Mouse (Mus musculus) layer of hippocampus, postnatal 25 days (tissue): Measurements from ENCODE around the gene Pigm. TPM values are rescaled to one million over a fixed set of nuclear protein-coding genes. Genes with fewer than 3 reads are reported as not detected.

Experiments
- DNase-seq, 2 experiments: peaks; one replicate each; pipeline ENCODE4 v3.0.0; 2022; ENCODE audit warnings: mixed read lengths in 2 of 2, low spot score in 1 of 2; ENCODE audit errors: extremely low spot score in 1 of 2
- total RNA-seq, 2 experiments: library from RNA; stranded (reverse); gene quantifications; 2 replicates each; pipeline ENCODE4 v1.2.3; 2021

Pigm gene
- total RNA-seq, 2 experiments from 2014 or later: 8.6 to 8.9 TPM

DNA sequence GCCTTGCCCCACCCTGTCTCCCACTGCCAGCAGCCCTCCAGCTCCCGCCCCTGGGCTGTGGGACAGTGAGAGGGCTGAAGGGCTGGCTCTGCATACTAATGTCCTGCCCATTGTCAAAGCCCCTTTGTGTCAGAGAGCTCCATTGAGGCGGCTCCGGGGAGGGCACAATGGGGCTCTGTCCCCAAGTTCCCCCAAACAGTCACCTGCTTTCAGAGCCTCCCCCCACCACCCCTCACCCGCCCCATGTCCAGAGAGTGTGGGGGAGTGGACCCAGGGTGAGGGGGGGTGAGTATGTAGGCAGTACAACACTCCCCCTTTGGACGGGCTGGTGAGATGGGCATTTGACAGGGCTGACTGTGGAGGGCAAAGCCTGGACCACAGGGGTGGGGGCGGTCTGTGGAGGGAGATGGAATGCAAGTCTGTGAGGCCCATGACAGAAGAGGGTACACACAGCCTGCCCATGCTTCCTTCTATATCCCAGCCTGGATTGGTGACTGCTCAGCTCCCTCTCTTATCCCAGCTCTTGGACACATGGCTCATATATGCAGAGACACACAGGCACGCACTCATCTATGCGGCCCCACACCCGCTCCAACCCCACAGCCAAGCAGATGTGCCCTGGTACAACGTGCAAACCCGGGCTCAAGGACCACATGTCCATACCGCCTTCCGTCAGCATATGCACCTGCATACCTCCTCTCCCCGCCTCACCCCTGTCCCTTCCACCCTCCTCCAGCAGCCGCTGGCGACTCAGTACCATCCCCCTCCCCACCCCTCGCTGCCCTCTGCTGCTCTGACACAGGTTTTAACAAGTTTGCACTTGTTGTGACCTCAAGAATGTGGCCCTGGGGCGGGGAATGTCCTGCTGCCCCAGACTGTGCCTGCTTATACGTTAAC, 26.2 kb upstream of the Pigm start:
- no peak for DNase-seq

DNA sequence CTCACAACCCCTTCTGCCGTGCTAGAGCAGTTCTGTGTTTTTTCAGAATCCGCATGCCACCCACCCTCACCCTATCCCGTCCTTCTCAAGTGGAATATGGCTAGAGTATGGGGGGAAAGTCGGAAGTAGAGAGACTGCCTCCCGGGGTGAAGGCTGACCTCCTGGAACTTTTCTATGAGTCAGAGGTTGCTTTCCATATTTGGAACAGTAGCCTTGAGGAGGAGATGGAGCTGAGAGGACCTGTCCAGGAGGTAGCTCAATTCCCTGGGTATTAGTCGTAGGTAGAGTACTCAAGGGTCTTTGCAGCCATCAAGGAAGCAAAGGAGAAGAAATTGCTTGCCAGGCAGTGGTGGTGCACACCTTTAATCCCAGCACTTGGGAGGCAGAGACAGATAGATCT, 24.3 kb upstream of the Pigm start:
- DNase-seq: no peak

DNA sequence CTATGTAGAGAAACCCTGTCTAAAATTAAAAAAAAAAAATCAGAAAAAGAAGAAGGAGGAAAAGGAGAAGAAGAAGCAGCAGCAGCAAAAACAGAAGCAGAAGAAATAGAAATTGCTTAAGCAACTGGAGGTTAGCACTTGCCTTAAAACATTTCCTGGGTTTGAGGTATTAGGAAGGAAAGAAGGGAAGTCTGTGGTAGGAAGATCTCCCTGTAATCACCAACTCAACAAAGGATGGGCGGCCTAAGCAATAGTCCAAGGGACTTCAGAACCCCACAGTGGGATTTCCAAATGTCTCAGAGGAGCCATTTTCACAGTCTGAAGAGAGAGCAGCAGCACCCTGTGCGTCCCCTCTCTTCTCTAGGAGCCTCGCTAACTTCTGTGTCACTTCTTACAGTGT, 23.9 kb upstream of the Pigm start:
- no peak for DNase-seq

DNA sequence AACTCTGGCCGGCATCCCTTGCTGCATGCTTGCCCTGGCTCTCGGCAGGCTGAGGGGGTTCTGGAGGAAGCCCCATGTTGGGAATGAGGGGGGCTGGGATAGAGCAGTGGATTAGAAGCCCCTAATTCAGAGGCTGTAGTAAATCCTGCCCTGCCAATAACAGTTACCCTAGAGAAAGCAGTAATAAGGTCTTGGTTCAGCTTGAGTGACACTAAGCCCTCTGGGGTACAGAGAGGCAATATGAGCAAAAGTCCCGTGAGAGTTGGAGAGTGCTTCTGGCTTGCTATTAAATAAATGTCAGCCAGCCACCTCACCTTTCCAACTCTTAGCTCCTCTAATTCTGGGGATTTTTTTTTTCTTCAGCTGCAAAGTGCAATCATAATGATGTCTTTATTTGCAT, 21.0 kb upstream of the Pigm start:
- no peak for DNase-seq

DNA sequence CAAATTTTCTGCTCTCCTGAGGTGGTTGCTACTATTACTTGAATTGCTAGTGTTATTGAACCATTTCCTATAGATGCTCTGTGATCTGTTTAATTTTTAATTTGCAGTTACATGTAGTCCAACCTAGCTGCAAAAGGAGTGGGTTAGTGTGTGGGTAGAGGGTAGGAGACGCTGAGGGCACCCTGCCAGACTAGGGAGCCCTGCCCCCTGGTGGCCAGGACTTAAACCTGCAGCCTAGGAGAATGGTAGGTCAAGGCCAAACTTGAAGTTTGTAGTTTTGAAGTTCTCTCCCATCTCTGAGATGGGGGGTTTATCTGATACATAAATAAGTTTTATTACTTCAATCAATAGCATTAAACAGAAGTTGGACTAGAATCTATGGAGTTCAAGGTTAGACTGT, 18.8 kb upstream of the Pigm start:
- peak in 1 of 2 experiments; percentile 76 for DNase-seq

DNA sequence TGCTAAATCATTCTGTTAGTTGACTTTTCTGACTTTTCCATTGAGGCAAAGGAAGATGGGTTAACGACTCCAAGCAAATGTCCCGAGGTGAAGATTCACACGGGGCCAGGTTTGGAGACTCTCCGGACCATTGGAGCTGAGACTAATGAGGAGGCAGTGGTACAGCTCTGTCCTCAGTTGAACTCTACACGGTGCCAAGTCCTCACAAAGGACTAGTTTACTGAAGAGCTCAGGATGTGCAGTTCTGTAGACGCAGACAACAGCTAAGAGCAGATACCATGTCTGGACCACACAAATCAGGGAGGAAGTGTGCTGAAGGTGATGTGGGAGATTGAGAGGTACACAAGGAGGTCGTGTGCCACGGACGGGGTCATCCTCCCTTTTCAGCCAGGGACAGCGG, 18.0 kb upstream of the Pigm start:
- DNase-seq: no peak

DNA sequence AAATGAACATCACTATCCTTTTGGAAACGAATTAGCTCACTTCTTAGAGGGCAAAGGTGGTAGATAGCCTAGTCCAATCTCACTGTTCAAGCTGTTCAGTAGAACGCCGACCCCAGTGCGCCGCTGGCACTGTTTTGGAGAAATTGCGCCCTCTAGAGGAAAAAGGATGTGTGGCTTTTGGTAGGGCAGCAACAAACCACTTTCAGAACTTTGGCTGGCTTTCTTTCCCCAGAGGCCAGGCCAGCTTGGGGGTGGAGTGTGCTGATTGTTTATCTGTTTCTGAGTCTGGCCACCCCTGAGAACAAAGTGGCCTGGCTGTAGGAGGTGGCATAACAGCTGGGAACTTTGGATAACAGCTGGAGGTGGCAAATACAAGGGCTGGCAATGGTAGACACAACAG, 11.7 kb upstream of the Pigm start:
- DNase-seq: peak in 1 of 2 experiments; percentile 43

DNA sequence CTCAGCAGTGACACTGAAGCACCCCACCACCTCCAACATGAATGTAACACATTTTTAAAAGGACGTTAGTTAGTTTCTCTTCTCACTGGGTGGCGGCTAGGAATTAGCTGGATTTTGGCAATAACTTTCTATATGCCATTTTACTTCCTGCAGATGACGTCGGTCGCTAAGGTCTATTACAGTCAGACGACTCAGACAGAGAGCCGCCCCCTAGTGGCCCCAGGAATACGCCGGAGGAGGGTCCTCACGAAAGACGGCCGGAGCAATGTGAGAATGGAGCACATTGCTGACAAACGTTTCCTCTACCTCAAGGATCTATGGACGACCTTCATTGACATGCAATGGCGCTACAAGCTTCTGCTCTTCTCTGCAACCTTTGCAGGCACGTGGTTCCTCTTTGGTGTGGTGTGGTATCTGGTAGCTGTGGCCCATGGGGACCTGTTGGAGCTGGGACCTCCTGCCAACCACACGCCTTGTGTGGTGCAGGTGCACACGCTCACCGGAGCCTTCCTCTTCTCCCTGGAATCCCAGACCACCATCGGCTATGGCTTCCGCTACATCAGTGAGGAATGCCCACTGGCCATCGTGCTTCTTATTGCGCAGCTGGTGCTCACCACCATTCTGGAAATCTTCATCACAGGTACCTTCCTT, 7.5 kb upstream of the Pigm start:
- peak in 1 of 2 experiments; percentile 55 for DNase-seq

DNA sequence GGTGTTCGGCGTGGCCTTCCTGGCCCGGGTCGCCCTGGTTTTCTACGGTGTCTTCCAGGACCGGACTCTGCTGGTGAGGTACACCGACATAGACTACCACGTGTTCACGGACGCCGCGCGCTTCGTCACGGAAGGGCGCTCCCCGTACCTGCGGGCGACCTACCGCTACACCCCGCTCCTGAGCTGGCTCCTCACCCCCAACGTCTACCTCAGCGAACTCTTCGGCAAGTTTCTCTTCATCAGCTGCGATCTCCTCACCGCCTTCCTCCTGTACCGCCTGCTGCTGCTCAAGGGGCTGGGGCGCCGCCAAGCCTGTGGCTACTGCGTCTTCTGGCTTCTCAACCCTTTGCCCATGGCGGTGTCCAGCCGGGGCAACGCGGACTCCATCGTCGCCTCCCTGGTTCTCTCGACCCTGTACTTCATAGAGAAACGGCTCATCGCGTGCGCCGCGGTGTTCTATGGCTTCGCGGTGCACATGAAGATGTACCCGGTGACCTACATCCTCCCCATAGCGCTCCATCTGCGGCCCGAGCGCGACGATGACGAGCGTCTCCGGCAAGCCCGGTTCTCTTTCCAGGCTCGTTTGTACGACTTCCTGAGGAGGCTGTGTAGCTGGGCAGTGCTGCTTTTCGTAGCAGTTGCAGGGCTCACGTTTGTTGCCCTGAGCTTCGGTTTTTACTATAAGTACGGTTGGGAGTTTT, 562 bp downstream of the Pigm start:
- DNase-seq: no peak

DNA sequence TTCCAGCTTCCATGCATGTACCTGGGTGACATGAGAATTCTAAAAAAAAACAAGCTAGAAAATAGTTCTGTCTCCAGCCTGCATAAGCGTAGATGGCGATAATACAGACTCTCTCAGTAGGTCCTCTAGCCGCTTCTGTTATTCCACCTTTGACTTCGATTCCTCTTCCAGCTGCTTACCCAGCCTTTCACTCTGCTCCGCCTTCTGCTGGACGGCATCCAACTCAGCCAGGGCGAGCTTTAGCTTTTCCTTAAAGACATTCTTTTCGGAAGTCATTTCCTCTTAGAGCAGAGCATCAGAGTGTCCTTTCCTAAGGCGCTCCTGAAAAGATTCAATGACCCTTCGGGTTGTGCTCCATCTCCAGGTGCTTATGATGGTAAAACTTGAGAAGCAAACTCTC, 3.7 kb downstream of the Pigm start:
- DNase-seq: no peak

DNA sequence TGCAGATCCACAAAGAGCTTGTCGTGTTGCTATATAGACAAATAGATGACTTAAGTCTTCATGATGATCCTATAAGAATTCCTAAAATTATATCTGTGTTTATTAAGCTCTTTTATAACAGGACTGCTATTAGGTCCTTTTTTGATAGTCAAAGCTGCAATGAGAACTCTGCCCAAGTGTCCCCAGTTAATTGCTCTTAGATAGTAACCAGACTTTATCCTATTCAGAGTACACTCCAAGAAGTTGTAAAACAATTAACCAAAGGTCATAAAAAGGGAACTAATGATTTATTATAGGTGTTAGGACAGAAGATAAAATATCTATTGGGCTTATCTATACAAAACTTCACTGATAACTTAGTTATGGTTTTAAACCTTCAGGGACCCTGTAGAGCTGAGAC, 5.7 kb downstream of the Pigm start:
- no peak for DNase-seq

DNA sequence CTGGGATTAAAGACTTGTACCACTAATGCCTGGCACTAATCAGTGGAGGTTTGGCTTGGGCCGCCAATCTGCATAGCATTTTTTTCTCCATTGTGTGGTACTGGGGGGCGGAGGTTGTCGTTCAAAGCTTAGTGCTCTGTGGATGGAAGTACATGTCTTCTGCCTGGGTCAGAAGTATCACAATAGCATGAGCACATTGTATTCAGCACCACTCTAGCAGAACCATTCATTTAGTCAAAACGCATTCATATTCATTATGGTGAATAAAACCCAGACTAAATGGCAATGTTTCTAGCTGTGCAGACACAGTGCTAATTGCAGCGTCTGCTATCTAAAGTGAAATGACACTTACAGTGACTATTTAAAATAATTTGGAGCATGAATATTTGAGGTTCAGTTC, 10.9 kb downstream of the Pigm start:
- DNase-seq: no peak

DNA sequence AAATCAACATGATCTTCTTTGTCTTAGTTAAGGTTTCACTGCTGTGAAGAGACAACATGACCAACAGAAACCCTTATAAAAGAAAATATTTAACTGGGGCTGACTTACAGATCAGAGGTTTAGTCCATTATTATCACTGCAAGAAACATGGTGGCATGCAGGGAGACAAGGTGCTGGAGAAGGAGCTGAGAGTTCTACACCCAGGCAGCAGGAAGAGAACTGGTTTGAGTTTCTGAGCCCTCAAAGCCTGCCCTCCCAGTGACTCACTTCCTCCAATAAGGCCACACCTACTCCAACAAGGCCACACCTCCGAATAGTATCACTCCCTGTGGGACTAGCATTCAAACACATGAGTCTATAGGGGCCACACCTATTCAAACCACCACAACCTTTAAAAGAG, 14.4 kb downstream of the Pigm start:
- DNase-seq: no peak

DNA sequence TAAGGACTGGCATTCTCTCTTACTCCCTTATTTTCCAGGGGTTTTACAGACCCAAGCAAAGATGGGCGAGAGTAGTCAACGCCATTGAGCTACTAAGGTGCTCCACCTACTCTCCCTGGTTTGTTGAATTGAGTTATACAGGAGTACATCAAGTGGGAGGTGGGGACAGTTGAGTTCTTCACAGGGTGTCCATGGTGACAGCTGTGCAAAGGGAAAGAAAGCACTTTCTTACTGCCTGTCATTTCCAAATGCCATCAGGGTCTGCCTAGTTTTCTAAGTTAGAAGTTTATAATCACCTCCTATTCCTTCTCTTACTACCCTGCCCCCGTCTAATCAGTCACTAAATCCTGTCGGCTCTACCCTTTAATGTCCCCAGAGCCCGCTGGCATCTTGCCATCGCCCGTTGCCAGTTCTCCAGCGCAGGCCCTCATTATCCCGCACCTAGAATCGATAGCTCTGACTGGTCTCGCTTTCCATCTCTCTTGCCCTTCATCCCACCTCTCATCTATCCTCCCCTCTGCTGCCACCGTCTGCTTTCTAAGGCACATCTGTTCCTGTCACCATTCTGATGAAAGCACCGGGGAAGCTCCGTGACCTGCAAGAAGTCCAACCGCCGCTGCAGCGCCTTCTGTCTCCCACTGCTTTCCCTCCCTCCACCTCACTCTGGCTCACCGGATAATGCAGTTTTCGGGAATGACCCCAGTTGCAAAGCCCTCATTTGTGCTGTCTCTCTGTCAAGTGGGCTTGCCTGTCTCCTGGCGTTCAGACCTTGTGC, 15.6 kb downstream of the Pigm start:
- DNase-seq: peak in 1 of 2 experiments; percentile 27

DNA sequence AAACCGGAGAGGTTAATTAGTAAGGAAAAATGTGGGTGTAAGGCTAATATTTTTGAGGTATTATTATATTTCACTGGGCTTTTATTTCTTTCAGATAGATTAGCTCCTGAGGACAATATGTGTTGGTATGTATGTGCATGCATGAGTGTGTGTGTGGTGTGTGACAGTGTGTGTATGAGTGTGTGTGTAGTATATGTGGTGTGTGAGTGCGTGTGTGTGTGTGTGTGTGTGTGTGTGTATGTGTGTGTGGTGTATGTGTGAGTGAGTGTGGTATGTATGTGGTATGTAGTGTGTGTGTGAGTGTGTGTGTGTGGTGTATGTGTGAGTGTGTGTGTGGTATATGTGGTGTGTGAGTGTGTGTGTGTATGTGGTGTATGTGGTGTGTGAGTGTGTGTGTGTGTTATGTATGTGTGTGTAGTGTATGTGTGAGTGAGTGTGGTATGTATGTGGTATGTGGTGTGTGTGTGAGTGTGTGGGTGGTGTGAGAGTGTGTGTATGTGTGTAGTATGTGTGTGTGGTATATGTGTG, 16.4 kb downstream of the Pigm start:
- DNase-seq: no peak

DNA sequence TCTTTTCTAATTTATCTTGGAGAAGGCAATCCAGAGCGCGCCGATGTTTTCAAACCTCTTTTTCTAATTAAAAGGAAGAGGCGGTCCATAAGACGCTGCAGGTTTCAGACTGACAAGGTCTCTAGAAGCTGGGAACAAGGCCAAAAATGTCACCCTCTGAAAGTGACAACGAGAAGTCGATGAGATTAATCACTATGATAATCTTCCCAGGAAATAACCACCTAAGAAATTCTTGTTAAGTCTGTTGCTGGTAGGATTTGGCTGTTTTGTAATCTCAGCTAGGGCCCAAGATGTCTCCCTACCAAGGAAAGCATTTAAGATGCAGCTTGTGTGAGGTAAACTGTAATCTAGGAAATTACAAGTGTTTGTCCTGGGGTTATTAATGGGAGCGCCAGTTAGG, 17.4 kb downstream of the Pigm start:
- DNase-seq: no peak

DNA sequence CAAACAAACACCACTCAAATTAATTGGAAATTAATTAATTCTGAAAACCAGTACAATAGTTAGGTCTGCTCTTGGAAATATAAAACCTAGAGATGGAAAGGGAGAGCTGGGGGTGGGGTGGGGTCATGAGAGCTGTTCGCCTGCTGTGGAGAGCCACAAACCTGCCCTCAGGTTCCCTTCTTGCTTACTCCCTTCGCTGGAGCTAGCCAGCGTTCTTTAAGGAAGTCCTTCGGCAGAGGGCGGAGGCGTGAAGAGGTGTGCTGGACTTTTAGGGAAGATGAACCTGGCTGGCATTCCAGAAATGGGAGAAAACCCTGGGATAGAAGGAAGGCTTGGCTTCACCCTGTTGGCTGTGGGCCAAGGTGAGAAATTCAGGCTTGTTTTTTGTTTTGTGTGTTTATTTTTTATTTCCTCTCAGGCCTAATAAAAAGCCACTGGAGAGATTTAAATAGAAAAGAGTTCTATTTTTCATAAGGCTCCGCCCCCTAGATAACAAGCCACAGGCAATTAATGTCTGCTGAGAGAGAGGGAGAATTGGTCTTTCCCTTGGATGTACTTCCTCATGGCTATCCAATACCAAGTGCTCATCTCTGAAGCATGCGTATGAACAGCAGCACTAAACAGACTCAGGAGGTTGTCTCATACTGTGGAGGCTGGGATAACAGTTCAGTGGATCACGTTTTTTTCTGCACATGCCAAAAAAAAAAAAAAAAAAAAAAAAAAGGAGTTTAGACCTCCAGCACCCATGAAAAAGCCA, 20.8 kb downstream of the Pigm start:
- no peak for DNase-seq

DNA sequence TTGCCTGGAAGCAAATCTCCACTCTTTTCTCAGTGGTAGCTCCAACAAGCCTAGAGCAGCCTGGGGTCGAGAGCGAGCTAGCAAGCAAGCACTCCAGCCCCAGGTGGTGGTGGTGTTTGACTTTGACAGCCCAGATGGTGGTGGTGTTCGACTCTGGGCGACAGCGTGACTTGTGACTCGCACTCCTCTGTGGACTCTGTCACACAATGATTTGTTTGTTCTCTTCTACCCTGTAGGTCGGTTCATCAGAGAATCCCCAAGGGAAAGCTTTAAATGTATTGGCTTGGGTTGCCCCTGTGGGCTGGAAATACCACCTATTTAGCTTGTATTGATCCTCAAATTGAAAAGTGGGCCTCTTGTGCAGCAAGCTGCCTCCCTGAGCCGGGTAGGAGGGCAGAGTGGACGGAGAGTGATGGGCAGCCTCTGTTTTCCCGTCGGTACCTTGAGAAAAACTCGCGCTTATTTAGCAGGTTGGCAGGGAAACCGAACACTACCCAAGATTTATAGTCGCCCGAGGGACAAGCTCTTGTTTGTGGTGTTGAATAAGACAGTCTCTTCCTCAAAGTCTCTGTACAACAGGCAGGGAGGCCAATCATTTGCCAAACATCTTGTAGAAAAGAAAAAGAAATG, 29.8 kb downstream of the Pigm start:
- DNase-seq: no peak

DNA sequence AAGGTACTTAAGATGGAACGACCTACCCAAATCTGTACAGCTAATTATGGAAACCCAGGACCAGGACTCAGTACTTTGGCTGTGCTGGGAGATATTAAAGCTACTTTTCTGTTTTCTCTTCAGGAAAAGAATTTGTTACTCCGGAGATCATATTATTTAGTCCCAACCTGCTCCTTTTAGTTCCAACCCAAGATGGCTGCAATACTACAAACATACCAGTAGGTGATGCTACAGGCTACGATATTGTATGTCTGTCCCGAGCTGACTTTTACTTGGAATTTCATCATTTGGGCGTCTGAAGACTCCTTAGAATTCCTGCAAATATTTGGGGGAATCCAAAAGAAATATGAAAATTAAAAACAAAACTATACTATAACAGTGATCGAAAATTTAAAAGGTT, 32.6 kb downstream of the Pigm start:
- no peak for DNase-seq
